Mouse (Mus musculus) forelimb bud, embryonic 11.5 days (tissue): Measurements from ENCODE around the gene Cyb5d1.

ENCODE experiments used
- DNase-seq: peaks from one replicate; pipeline ENCODE4 v3.0.0-alpha.2; 2012; ENCODE audit warnings: low read depth, low spot score

Gene Cyb5d1

GRCm38 (mm10) chr11:69415668-69416451, 20.4 kb upstream of the Cyb5d1 start:
- peak; percentile 81 for DNase-seq

GRCm38 (mm10) chr11:69415327-69415667, 19.9 kb upstream of the Cyb5d1 start:
- peak; percentile 53 for DNase-seq

GRCm38 (mm10) chr11:69414421-69415326, 19.2 kb upstream of the Cyb5d1 start:
- peak; percentile 55 for DNase-seq

- peak; percentile 67 for DNase-seq
Measured at GRCm38 (mm10) chr11:69413221-69414181, 18.1 kb upstream of the Cyb5d1 start, which contains the start of gene Kdm6b. Kdm6b (minus strand) TSS chr11:69413675.

- DNase-seq, result no peak
Measured at GRCm38 (mm10) chr11:69412548-69412947, 17.1 kb upstream of the Cyb5d1 start.

GRCm38 (mm10) chr11:69411538-69412203, 16.2 kb upstream of the Cyb5d1 start:
- no peak for DNase-seq

GRCm38 (mm10) chr11:69411073-69411535, 15.7 kb upstream of the Cyb5d1 start:
- peak; percentile 98 for DNase-seq

- DNase-seq, result peak; percentile 43
Measured at GRCm38 (mm10) chr11:69410310-69411072, 15.1 kb upstream of the Cyb5d1 start.

GRCm38 (mm10) chr11:69410045-69410309, 14.5 kb upstream of the Cyb5d1 start:
- DNase-seq, result no peak

GRCm38 (mm10) chr11:69409378-69410044, 14.1 kb upstream of the Cyb5d1 start:
- peak; percentile 80 for DNase-seq

GRCm38 (mm10) chr11:69408541-69409377, 13.3 kb upstream of the Cyb5d1 start:
- peak; percentile 92 for DNase-seq

GRCm38 (mm10) chr11:69407724-69408004, 12.2 kb upstream of the Cyb5d1 start:
- DNase-seq, result no peak

- no peak for DNase-seq
Measured at GRCm38 (mm10) chr11:69406867-69407723, 11.7 kb upstream of the Cyb5d1 start.

- no peak for DNase-seq
Measured at GRCm38 (mm10) chr11:69406282-69406681, 10.9 kb upstream of the Cyb5d1 start.

- DNase-seq, result no peak
Measured at GRCm38 (mm10) chr11:69405397-69406200, 10.2 kb upstream of the Cyb5d1 start.

GRCm38 (mm10) chr11:69404595-69405396, 9.4 kb upstream of the Cyb5d1 start:
- no peak for DNase-seq
